Mouse (Mus musculus): ENCODE results near the gene Taf4.

GRCm38 (mm10) chr2:179980616-179981015 lies 4.2 kb upstream of the Taf4 start:
- TF ChIP-seq POLR2A (IDR thresholded peaks at IDR 0.05; ENCODE audit: insufficient read depth, low read length): no peak
- no peak for TF ChIP-seq CTCF (IDR thresholded peaks at IDR 0.05; ENCODE audit: low read depth, low read length)

Measured in ES-Bruce4 (cell line).